Mouse (Mus musculus) ovary, postnatal 14 days (tissue): ENCODE data around the gene Gmip.

Experiments used
- DNase-seq: peaks from one replicate; pipeline ENCODE4 v3.0.0; 2022; ENCODE audit warnings: low spot score

The Gmip gene

DNA sequence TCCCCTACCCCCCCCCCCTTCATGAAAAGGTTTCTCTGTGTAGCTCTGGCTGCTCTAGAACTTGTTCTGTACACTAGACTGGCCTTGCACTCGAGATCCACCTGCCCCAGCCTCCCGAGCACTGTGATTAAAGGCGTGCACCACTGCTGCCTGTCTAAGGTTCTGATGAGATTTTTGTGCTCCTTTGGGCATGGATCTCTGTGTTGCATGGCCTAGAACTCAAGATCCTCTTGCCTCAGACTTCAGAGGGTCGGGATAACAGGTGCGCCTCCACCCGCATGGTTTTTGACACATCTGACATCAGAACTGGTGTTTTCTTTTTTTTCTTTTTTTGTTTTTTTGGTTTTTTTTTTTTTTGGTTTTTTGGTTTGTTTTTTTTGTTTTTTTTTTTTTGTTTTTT lies 3.9 kb upstream of the Gmip start:
- no peak for DNase-seq

DNA sequence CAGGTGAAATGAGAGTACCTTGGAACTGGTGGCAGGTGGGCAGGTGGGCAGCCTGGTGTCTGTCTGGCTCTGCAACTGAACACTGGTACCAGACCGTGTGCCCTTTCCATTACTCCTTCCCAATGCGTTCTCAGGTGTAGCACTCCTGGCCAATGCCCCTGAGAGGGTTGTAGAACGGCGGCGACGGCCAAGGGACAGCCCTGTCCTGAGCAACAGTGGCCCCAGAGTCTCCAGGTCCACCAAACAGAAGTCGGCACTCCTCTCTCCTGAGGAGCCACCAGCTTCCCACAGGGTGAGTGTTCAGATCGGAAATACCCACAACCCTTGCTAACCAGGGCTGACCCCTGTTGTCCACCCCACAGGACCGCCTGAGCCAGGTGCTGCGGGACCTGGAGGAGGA lies 3.4 kb upstream of the Gmip start:
- no peak for DNase-seq

DNA sequence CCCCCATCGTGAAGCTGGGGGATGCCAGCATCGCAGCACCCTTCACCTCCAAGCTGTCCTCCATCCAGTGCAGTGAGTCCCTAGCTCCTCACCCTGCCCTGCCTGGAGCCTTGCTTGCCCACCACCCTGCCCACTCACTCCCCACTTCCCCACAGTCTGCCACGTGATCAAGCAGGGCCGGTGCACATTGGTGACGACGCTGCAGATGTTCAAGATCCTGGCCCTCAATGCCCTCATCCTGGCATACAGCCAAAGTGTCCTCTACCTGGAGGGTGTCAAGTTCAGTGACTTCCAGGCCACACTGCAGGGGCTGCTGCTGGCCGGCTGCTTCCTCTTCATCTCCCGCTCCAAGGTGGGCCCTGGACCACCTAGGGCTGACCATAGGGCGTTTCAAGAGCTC lies 3.0 kb upstream of the Gmip start:
- DNase-seq = no peak

DNA sequence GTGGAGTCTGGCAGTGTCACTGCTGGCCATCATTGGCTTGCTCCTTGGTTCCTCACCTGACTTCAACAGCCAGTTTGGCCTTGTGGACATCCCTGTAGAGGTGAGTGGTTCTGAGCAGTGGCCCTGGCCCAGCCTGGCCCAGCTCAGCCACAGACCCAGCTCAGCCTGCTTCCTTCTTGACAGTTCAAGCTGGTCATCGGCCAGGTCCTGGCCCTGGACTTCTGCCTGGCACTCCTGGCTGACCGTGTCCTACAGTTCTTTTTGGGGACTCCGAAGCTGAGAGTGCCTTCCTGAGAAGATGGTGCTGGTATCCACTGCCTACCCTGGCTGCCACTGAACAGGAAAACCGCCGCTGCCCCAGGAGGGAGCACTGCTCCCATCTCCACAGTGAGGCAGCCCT lies 1.2 kb upstream of the Gmip start:
- DNase-seq = no peak

DNA sequence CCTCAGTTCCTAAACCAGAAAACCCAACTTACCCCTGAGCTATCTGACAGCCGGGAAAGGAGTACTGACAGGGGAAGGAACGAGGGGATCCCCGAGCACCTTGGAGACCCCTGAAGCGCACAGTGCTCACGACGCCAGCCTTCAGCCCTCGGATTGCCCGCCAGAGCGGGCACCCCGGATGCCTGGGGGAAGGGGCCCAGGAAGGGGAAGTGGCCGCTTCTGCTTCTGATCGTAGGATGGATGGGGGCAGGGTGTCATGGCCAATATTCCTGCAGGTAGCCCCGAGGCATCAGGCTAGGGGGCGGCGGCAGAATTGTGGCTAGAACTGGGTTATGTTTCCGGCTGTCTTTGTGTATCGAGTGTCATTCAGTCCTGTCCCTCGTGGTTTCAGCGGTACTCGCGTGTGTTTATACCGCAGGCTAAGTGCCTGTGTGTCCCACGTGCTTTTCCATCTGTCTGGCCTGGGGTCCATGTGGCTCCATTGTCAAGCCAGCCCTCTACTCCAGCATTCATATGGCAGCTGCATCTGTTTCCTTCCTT lies 455 bp downstream of the Gmip start:
- no peak for DNase-seq

DNA sequence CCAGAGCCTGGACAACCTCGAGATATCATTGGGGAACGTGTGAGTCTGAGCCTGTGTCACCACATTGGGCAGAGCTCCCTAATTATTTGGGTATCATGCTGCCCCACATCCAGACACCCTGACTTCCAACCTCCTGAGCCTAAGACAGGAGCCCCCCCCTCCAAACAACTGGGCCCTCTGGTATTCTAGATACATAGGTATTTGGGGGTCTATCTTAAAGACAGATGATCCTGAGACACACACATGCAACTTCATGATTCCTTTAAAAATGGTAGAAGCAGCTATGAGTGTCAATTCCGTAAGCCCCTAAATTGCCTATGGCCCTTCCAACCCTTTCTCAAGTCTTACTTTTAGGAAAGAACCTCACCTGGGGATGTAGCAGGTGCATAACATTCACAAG lies 1.3 kb downstream of the Gmip start:
- no peak for DNase-seq

DNA sequence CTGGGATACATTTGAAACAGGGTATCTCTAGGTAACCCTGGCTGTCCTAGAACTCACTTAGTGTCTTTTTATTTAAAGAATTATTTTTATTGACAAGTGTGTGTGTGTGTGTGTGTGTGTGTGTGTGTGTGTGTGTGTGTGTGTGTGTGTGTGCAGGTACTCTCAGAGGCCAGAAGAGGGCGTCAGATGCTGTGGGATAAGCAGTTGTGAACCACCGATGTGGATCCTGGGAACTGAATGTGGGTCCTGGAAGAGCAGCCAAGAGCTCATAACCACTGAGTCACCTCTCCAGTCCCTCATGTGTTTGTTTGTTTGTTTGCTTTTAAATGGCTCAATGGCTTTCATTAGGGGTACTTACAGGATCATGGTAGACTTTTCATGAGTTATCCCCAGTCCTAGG lies 6.4 kb downstream of the Gmip start:
- DNase-seq = no peak

DNA sequence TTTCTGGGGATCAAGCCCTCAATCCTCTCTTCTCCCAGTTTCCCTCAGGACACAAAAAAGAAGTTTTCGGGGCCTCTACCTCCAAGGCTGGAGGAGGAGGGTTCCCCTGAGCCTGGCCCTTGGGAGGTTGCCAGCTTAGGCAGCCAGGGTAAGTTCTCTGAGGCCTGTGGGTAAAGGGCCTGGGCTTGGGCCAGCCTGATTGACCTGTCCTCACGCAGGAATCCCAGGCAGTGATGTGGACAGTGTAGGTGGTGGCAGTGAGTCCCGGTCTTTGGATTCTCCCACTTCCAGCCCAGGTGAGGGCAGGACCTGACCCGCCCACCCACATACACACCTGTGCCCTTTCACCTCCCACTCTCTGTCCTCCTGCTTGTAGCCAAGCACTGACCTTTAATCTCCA lies 6.9 kb downstream of the Gmip start:
- no peak for DNase-seq

DNA sequence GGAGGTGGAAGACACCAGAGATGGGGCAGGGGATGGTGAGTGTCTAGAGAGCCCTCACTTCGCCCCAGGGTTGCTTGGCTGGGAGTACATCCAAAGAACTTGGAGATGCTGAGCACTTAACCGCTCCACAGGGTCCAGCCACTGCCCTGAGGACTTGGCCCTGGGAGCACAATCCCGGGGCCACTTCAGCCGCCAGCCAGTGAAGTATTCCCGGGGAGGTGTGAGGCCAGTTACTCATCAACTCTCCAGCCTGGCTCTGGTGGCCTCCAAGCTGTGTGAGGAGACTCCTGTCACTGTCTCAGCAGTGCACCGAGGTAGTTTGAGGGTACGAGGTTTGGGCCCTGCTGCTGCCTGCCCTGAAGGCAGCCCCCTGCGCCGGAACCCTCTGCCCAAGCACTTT lies 12.0 kb downstream of the Gmip start:
- no peak for DNase-seq

DNA sequence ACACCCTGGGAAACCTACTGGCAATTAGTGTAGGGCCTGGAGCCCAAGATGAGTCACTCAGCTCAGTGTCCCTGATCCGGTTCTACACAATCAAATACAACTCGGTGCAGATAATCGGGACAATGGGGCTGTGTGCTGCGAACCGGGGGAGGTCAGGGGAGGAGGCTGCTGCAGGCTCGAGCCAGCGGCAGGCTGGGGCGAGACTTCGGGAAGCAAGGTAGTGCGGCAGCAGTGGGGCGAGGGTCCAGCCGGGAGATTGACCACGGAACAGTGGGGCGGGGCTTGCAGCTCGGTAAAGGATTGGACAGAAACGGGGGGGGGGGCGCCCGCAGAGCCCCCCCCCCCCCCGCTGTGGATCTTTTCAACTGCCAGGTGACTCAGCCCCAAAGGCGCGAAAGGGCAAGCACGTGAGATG lies 13.5 kb downstream of the Gmip start:
- DNase-seq = peak; percentile 21

DNA sequence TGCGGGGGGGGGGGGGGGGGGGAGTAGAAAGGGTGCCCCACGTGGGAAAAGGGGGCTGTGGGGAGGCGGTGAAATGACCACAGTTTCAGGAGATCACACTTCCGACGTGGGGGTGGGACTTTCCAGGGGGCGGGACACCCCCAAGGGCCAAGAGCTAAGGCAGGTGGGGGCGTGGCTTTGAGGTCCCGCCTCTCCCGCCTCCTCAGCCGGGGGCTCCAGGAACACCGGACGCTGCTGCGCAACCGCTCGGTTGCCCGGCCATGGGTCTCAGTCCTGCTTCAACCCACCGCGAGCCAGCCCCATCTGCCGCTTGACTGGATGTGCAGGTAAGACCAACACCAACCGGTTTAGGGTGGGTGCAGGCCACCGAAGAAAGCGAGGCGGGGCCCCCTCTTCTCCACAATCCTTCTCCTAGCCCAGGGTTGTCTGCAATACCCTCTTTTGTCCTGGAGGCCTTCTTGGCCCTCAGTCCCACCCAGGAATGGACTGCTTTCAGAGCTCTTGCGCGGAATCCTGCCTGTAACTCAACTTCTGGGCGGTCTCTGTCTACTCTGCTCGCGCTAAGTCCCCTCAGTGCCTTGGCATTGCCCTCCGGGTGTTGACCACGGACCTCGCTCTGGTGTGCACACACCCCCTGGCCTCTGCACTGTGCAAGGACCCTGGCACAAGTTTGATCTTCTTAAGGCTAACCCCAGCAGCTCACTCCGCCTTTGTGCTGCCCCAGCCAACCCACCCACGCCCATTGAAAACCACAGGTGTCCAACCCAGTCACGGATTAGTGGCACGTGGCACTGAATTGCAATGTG lies 14.1 kb downstream of the Gmip start, which contains the start of gene Lpar2:
Lpar2 (plus strand) TSS at position 44 of the 806 bp plus-strand sequence.
- peak; percentile 35 for DNase-seq

DNA sequence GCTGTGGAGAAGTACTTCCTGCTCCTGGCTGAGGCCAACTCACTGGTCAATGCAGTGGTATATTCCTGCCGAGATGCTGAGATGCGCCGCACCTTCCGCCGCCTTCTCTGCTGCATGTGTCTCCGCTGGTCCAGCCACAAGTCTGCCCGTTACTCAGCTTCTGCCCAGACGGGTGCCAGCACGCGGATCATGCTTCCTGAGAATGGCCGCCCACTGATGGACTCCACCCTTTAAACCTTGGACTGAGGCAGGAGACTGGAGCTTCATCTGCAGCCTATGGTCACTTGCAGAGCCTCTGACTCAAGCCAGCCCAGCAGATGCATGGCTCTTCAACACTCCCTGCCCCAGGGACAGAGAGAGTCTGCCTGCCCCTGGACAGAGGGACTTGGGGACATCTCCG lies 17.9 kb downstream of the Gmip start:
- DNase-seq = no peak

DNA sequence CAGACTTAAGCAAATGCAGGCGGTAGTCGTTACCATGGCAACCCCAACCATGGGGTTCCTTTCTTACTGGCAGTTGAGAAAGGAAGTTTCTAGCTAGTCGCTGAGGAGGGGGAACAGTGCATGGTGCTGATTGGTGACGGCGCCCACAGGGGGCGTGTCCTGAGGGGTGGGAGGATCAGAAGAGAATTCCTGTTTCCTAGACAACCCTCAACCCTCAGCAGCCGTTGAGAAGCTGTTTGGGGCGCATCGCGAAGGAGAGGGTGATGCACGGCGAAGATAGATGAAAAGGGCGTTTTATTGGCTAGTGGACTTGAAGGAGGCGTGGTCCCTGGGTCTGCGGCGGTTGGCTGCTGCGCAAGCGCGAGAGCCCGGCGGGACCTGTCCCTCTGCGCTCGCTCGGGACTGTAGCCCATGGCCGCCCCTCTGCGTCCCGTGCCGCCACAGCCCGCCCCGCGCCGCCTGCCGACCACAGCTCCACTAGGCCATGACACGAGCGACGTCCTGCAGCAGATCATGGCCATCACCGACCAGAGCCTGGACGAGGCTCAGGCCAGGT lies 23.9 kb downstream of the Gmip start, which contains the start of gene Pbx4:
Pbx4 (plus strand) TSS at position 194 of the 556 bp plus-strand sequence.
- peak; percentile 66 for DNase-seq

DNA sequence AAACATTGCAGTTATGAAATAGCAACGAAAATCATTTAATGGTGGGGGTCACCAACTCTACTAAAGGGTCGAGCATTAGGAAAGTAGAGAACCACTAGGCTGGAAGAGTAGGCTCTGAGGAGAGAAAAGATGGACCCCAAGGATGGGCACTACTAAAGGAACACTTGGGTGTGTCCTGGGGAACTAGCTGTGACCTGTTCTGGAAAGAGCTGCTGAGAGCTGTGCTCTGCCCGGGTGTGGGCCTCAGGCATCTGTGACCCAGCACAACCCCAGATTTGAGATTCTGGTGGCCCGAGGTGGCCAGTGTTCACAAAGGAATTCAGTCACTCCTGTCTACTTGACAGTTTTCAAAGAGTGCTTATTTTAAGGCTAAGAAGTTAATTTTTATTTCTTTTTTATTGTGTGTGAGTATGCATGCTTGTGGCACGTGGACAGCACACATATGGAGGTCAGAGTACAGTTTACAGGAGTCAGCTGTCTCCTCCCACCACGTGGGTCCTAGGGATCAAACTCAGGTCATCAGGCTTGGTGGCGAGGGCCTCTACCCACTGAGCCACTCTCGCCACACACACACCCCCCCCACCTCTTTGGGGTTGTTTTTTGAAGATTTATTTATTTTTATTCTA lies 28.7 kb downstream of the Gmip start:
- DNase-seq = no peak

DNA sequence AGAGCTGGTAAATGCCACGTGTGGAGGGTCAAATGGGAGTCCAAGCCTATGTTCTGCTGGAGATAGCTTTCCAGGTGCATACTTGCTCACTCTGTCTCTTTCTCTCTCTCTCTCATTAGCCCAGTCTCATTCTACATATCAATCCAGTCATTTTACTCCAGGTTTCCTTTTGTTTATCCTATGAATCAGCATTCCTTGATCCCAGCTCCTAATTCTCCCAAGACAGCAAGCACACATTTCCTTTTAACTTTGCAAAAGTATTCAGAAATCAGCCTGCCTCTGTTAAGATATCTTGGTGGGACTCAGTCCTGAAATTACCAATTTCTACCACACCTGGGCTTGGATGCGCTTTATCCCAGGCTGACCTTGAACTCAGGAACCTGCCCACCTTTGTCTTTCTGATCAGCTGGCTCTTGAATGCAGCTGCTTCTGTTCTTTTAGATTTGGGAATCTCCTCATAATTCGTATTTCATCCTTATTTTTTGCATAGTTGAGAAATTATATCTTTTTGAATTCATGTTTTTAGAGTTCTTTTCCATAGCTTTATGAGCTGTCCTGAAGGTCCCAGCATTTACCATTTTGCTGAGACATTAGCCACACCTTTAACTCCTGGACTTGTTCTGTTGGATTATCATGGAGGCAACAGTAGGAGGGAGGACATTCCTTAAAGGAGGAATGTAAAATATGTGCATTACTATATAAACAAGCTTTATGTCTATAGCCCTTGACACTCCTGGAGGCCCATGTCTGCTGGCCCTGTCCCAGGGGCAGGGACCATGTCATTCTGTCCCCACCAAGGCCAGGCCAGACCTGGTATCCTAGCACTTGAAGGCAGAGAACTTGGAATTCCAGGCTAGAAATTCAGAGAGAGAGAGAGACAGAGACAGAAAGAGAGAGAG lies 38.9 kb downstream of the Gmip start:
- no peak for DNase-seq

DNA sequence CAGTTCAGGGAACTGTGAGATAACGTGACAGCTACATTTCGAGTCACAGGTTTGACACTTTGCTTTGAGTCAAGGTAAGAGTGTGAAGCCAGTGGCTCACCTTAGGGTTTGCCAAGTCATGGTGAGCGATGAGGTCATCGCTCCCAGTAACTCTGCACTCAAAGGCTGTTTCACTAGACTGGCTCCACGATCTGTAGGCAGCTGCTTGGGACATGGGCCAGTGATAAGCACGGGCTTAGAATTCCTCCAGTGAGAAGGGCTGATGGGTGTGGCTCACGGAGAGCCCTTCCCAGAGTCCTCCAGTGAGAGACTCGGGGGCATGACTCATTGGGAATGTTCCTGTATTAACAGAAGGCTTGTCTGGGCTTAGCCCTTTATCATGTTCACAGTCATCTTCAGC lies 40.5 kb downstream of the Gmip start:
- DNase-seq = no peak

DNA sequence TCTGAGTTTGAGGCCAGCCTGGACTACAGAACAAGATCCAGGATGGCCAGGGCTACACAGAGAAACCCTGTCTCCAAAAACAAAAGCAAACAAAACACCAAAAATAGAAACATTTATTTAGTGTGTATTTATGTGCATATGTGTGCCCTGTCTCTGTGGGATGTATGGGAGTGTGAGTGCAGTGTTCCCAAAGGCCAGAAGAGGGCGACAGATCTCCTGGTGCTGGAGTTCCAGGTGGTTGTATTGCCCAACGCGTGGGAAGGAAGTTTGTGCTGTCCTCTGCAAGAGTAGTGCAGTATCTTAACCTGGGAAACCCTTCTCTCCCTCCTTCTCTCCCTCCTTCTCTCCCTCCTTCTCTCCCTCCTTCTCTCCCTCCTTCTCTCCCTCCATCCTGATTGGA lies 41.4 kb downstream of the Gmip start:
- no peak for DNase-seq

DNA sequence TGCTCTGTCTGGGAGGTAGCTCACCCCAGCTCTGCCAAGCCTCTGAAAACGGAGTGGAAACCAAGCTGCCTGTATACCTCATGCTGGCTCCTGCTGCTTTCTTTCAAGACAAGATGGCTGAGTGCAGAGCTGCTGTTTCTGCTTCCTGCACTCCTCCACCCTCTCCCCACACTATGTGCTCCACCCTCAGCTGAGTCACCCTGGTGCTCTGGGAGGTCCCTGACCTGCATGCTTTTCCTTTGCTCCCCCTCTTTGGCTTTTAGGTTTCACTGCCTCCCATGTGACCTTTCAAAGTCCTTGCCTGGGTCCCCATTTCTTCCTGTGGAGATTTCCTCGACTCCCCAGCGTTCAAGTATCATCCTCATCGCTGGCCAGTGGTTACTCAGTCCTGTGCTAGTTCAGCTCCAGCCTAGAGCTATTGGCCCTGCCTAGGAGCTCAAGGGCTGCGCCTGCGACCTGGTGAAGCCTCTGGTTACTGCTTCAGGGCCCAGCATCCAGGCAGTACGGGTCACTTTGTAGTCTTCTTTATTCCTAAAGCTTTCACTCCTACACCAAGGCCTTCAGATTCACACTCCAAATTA lies 42.5 kb downstream of the Gmip start:
- no peak for DNase-seq

DNA sequence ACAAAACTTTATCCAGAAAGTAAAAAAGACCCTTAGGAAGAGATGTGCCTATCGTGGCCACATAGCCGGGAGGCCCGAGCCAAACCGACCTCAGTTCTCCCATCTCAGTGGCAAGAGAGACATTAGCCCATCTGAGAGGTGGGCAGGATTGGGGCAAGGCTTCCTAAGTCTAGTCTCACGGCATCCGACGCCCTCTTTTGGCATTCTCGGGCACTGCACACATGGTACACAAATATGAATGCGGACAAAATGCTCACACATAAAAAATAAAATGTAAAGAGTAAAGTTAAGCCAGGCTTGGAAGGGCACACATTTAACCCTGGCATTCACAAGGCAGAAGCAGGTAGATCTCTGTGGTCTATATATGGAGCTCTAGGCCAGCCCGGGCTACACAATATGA lies 45.4 kb downstream of the Gmip start:
- no peak for DNase-seq

DNA sequence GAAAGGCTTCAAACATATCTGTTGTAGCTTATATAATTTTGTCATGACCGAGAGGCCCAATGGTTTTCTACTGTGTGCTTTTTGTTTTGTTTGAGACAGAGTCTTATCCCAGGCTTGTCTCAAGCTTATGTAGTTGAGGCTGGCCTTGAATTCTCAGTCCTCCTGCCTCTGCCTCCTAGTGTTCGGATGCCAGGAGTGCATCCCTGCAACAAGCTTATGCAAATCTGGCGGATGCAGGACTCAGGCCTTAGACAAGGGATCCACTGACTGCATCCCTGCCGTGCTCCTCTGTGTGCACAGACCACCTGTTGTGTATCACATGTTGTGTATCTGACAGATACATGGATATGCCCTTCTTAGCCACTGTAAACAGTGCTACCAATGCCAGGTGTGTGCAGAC lies 52.3 kb downstream of the Gmip start:
- DNase-seq = no peak

DNA sequence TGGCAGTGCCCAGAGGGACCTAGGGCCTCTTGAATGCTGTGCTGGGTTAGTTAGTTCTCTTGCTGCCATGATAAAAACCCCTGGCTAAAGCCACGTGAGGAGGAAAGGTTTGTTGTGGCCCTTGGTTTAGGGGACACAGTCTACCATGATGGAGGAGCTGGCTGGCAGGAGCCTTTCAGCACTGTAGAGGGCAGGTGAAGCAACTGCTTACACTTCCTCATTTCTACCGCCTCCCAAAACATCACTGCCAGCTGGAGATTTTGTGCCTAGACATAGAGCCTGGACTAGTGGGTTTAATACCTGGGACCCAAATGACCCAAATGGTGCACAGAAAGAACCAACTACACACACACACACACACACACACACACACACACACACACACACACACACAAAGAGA lies 52.8 kb downstream of the Gmip start:
- DNase-seq = no peak
